1 mouse cellular context compared by ENCODE assay signal in genomic region chr4:43757213-43757612, GRCm38 (mm10).
TF ChIP-seq lines count a peak whose summit lies in the region.

No protein-coding gene starts in this region.

TF ChIP-seq in CH12.LX, 34 proteins besides CTCF, POLR2A, EP300 and RAD21 (continued from another document):
- no peak for TF ChIP-seq ZMIZ1 (IDR thresholded peaks at IDR 0.05; ENCODE audit: low read depth, low read length)
- TF ChIP-seq SMC3 (IDR thresholded peaks at IDR 0.05; ENCODE audit: low read depth, low read length), result no peak
